Mouse (Mus musculus) testis, adult 2 months (tissue): ENCODE measurements around the gene Fam234b.

Experiments used
- CTCF ChIP-seq: fragments of 200-500 bp; IDR thresholded peaks from 2 replicates; pipeline ENCODE4 v1.5.1; 2012; ENCODE audit warnings: low read depth, mild to moderate bottlenecking, inconsistent platforms, low read length, moderate library complexity; ENCODE audit not compliant: control insufficient read depth, insufficient read depth, insufficient replicate concordance
- POLR2A ChIP-seq: fragments of 200-500 bp; IDR thresholded peaks from 2 replicates; pipeline ENCODE4 v1.6.1; 2012; ENCODE audit warnings: low read depth, mild to moderate bottlenecking, inconsistent platforms, low read length, moderate library complexity; ENCODE audit not compliant: control insufficient read depth

DNA sequence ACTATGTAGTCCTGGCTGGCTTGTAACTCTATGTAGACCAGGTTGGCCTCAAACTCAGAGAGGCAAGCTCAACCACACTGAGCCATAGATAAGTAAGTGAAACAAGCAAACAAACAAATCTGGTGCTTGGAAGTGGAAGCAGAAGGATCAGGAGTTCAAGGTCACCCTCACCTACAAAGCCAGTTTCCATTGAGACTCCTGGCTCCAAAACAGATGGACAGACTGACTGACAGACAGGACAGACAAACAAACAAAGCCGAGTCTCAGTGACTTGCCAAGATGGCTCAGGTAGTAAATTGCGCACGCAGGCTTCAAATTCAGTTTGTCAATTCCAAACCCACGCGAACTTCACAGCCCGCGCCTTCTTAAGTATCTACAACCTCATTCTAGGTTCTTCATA lies 331 bp upstream of the Fam234b start:
- TF ChIP-seq POLR2A (no peak), CTCF (no peak)
